Comparison of ENCODE assay signal across 16 mouse cellular contexts in genomic region chr1:160985477-160985876, GRCm38 (mm10).
"Had no signal": no experiment of that assay in that cellular context is flagged by ENCODE, and none has a peak within 500 bp of the region (broad histone marks: within the 10 kb centered on the region; RNA-seq: fewer than 3 reads in every experiment).

No protein-coding gene starts in this region.

- DNase-seq: lung, adult 2 months; lung, postnatal 14 days; lung, postnatal 36 days; right cerebral cortex, postnatal 14 days; thymus, adult 2 months; thymus, postnatal 25 days had no signal

- ATAC-seq: lung, postnatal 0 days; midbrain, embryonic 13.5 days; midbrain, embryonic 15.5 days had no signal

- H3K4me1 ChIP-seq: lung, embryonic 15.5 days; midbrain, embryonic 13.5 days; midbrain, embryonic 15.5 days; neural tube, embryonic 12.5 days; stomach, embryonic 15.5 days had no signal

- H3K36me3 ChIP-seq: lung, embryonic 15.5 days; midbrain, embryonic 13.5 days; midbrain, embryonic 15.5 days; neural tube, embryonic 12.5 days; stomach, embryonic 15.5 days had no signal

- H3K27me3 ChIP-seq: lung, embryonic 15.5 days; midbrain, embryonic 13.5 days; midbrain, embryonic 15.5 days; neural tube, embryonic 12.5 days; stomach, embryonic 15.5 days had no signal

- H3K9ac ChIP-seq: lung, embryonic 15.5 days; midbrain, embryonic 13.5 days; midbrain, embryonic 15.5 days; neural tube, embryonic 12.5 days; stomach, embryonic 15.5 days had no signal

- H3K4me2 ChIP-seq: lung, embryonic 15.5 days; midbrain, embryonic 11.5 days; midbrain, embryonic 13.5 days; midbrain, embryonic 15.5 days; neural tube, embryonic 12.5 days; stomach, embryonic 15.5 days had no signal

- H3K9me3 ChIP-seq: lung, embryonic 15.5 days; megakaryocyte, embryonic 14.5 days; midbrain, embryonic 13.5 days; midbrain, embryonic 15.5 days; neural tube, embryonic 12.5 days; stomach, embryonic 15.5 days had no signal

- H3K4me3 ChIP-seq: lung, embryonic 15.5 days; megakaryocyte, embryonic 14.5 days; midbrain, embryonic 13.5 days; midbrain, embryonic 15.5 days; neural tube, embryonic 12.5 days; stomach, embryonic 15.5 days had no signal

- H3K27ac ChIP-seq: lung, embryonic 15.5 days; macrophage; midbrain, embryonic 13.5 days; midbrain, embryonic 15.5 days; neural tube, embryonic 12.5 days; stomach, embryonic 15.5 days; stomach, postnatal 0 days had no signal
